Mouse (Mus musculus) Patski (cell line): ENCODE data around the gene Frmpd1. TPM values are rescaled to one million over a fixed set of nuclear protein-coding genes. Genes with fewer than 3 reads are reported as not detected.

Experiments
- ATAC-seq: fragments of 100-300 bp; one replicate; pipeline ENCODE4 v1.8.0; 2021
- CTCF ChIA-PET: fragments of 350-600 bp; sonication (Branson Sonifier 250); formaldehyde crosslinking; loops from one replicate; lab custom pipeline; 2022; ENCODE audit warnings: inconsistent platforms; lab: Charles Lee
- POLR2A ChIA-PET: fragments of 350-600 bp; sonication (Branson Sonifier 250); formaldehyde crosslinking; loops from one replicate; lab custom pipeline; 2022; ENCODE audit warnings: antibody characterized with exemption, inconsistent platforms; lab: Charles Lee
- DNase-seq: peaks from one replicate; pipeline ENCODE4 v3.0.0-alpha.2; 2011; ENCODE audit warnings: low read depth, low spot score
- H3K27me3 ChIP-seq: fragments of 371-371 bp; one replicate; pipeline ENCODE4 v1.5.1; 2021
- CTCF ChIP-seq: fragments of 100-300 bp; IDR thresholded peaks from one replicate; pipeline ENCODE4 v1.5.1; 2021
- in situ Hi-C: fragments of 300-500 bp; cut with MboI; formaldehyde crosslinking; loops from 3 replicates; pipeline ENCODE4 v1.11.1; 2018; ENCODE audit warnings: low pct_unique_long_range_greater_than_20kb, mixed read lengths
- polyA plus RNA-seq: library from polyadenylated mRNA; unstranded; gene quantifications from one replicate; pipeline ENCODE4 v1.2.3, GENCODE M21; 2021

Frmpd1 gene
- polyA plus RNA-seq, result 0.04 TPM

DNA sequence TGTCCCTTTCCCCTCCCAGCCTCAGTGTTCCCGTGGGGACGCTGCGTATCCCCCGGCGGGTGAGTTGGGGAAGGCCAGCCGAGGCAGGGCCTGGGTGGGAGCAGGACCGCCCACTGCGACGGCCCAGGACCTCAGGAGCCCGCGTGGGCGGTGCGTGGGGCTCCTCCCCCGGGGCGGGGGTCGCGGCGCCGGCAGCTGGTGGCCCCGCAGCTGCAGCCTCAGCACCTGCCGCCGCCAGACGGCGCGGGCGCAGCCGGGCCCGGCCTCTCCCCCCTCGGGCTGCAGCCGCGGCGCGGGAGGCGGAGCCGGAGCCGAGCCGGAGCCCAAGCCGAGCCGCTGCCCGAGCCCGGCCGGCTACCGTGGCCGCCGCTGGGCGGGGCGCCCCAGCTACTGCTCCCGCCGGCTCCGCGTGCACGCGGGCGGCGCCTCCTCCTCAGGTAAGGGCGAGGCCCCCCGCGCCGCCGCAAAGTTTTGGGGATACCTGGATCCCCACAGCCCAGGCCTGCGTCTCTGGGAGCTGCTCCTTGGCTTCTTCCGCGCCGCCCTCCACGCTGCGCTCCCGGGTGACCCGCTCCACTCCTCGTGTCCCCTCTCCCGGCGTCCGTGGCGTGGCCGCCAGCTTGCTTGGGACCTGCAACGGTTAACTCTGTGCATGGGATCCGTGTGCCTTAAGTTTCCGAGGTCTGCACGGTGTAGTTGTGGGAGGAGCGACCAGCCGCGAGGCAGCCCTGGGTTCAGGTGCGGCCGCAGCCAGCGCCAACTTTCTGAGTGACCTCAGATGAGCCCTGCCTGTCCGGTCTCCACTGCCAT, at the start of gene Frmpd1:
Gene Frmpd1 (plus strand): TSS at position 355 of the 810 bp plus-strand sequence.
- peak; percentile 96 for ATAC-seq
- TF ChIP-seq CTCF, result no peak
- peaks cover 5% of the 10 kb centered on the region for H3K27me3 ChIP-seq
- POLR2A ChIA-PET, result no interaction called here
- CTCF ChIA-PET, result no interaction called here
- DNase-seq, result no peak
- in situ Hi-C loops, result no loop called here

DNA sequence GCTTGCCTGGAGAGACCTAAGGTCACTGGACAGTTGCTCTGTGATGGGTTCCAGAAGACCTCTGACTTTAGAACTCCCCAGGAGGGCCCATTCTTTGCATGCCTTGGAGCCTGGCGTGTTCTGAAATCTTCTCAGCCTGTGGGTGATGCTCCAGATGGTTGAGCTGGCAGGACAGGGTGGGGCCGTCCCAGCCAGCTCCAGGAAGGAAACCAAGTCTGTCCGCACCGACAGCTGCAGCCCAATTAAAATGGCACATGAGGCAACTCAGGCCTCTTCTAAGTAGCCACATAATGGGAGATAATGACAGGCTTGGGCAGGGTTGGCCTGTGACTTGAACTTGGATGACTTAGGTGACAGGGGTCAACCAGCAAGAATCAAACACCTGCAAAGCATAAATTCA, 47.0 kb upstream of the Frmpd1 start:
- peak; percentile 13 for DNase-seq
- POLR2A ChIA-PET, result no interaction called here
- H3K27me3 ChIP-seq, result no peaks in the 10 kb centered on the region
- ATAC-seq, result no peak
- CTCF ChIA-PET, result no interaction called here
- in situ Hi-C loops, result no loop called here
- no peak for TF ChIP-seq CTCF

DNA sequence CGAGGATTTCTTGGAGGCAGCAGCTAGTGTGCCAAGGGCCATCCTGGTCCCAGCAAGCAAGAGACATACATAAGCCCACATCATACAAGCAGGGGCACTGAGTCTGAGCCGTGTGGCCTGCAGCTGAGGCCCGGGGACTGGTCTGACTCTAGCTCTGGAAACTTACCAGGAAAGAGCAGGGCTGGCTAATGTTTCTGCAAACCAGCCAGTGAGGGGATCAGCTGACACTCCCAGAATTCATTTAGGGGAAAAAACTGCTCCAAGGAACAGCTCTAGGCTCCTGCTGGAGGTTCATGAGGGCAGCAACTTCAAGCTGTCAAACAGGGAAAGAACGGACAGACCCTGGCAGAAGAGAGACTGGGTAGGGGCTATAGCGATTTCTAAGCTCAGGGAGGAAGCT, 42.8 kb upstream of the Frmpd1 start:
- no peak for TF ChIP-seq CTCF
- no peaks in the 10 kb centered on the region for H3K27me3 ChIP-seq
- ATAC-seq (no peak), DNase-seq (no peak)
- ChIA-PET POLR2A (no interaction called here), CTCF (no interaction called here)
- in situ Hi-C loops, result no loop called here

DNA sequence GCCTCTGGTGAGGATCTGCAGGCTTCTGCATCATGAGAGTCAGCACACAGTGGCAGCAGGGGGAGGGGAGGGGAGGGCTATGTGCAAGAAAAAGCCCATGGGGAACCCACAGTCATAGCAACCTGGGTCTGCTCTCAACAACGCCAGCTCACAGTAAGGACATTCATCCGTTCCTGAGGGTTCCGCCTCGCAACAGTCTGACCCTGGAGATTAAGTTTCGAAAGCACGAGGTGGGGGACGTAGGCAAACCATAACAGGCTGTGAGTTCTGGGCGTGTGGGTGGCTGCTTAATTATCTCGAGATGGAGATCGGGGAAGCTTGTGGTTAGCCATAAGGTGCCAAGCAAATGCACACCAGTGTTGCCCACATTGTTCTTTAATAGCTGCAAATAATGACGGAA, 42.3 kb upstream of the Frmpd1 start:
- no peaks in the 10 kb centered on the region for H3K27me3 ChIP-seq
- POLR2A ChIA-PET, result no interaction called here
- in situ Hi-C loops, result no loop called here
- ATAC-seq (no peak), DNase-seq (no peak)
- no peak for TF ChIP-seq CTCF
- CTCF ChIA-PET, result no interaction called here

DNA sequence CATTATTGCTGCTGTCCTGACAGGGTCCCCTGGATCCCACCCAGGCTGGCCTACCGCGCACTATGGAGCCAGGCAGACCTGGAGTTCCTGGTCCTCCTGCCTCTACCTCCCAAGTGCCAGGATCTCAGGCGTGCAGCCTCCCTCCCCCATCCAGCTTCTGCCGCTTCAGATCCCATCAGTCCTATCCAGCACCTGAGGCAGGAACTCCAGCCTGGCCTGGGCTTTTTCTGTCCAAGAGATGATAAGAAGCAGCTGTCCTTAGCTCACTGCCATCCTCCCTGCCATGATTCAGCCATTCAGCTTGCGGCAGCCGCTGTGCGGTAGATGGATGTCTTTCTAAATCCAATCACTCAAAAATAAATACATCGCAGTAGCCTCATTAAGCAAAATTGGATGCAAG, 41.7 kb upstream of the Frmpd1 start:
- in situ Hi-C loops, result no loop called here

DNA sequence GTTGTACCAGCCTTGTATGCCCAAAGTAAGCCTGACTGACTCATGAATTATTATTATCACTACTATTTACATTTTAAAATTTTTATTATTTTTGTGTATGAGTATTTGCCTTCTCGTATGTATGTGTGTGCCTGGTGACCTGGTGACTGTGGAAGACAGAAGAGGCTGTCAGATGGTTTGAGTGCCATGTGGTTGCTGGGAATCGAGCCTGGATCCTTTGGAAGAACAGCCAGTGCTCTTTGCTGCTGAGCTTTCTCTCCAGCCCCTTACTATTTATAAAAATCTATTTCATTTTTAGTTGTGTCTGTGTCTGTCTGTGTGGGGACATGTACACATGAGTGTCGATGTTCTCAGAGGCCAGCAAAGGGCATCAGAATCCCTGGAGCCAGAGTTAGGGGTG, 28.2 kb upstream of the Frmpd1 start:
- no peak for ATAC-seq
- TF ChIP-seq CTCF, result no peak
- no peaks in the 10 kb centered on the region for H3K27me3 ChIP-seq
- no peak for DNase-seq
- in situ Hi-C loops, result no loop called here
- POLR2A ChIA-PET, result no interaction called here
- CTCF ChIA-PET, result interaction anchor here (2.2 kb wide), 1 partner anchor 14 kb away, joined by 7 read pairs; no protein-coding TSS in a partner anchor

More for the DNA sequence above, 41.7 kb upstream of the Frmpd1 start:
- no peaks in the 10 kb centered on the region for H3K27me3 ChIP-seq
- ChIA-PET POLR2A (no interaction called here), CTCF (no interaction called here)
- TF ChIP-seq CTCF, result no peak
- no peak for ATAC-seq
- no peak for DNase-seq

DNA sequence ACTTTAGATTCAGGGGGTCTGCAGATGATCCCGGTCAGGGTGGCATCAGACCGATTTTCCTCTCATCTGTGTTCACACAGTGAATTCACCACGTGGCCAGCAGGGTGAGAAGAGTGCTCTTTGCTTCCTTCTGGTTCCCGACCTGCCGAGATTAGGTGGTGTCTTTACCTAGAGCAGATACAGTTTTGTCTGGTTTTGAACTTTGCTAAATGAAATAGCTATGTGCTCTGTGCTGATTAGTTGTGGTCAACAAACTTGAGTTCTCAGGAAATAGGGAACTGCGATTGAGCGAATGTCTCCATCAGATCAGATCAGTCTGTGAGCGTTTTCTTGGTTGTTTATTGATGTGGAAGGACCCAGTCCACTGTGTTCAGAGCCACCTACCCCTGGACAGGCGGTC, 26.1 kb upstream of the Frmpd1 start:
- in situ Hi-C loops, result no loop called here
- POLR2A ChIA-PET, result no interaction called here
- ATAC-seq (no peak), DNase-seq (no peak)
- TF ChIP-seq CTCF, result no peak
- CTCF ChIA-PET, result no interaction called here
- no peaks in the 10 kb centered on the region for H3K27me3 ChIP-seq

DNA sequence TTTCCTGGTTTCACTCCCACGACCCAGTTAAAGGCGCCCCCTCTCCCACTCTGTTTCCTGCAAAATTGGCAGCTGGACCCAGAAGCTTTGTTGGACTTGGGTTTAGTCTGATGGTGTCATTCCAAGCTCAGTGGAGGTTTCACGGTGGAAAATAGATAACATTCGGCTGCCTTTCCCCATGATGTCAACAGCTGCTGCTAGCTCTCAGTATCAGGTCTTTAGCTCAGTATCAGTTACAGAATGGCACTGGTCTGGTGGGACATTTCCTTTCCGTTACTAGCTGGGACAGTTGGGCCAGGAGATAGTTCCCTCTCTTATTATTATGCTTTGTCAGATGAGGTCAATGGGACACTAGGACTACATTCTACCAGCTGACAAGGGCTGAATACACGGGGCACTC, 23.9 kb upstream of the Frmpd1 start:
- DNase-seq, result no peak
- TF ChIP-seq CTCF, result no peak
- H3K27me3 ChIP-seq, result no peaks in the 10 kb centered on the region
- no peak for ATAC-seq
- in situ Hi-C loops, result no loop called here
- POLR2A ChIA-PET, result no interaction called here
- CTCF ChIA-PET, result no interaction called here

DNA sequence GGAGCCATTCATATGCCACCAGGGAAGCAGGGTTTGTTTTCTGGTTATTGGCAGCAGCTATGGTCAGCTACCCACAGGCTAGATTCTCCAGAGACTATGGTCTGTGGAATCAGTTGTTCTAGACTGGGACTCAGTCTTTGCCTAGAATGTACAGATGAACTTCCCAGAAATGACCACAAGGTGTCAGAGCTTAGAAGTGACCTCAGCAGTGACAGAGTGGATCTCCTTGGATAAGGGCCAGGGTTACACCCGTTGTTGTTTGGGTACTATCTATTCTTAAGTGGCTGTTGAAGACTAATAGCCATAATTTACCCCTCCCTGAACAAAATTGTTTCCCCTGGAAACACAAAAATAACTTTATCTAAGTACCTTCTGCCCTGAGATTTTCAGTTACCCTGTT, 21.0 kb upstream of the Frmpd1 start:
- DNase-seq (peak; percentile 7), ATAC-seq (no peak)
- ChIA-PET CTCF (no interaction called here), POLR2A (no interaction called here)
- TF ChIP-seq CTCF, result peak; percentile 51
- H3K27me3 ChIP-seq, result no peaks in the 10 kb centered on the region
- in situ Hi-C loops, result no loop called here

DNA sequence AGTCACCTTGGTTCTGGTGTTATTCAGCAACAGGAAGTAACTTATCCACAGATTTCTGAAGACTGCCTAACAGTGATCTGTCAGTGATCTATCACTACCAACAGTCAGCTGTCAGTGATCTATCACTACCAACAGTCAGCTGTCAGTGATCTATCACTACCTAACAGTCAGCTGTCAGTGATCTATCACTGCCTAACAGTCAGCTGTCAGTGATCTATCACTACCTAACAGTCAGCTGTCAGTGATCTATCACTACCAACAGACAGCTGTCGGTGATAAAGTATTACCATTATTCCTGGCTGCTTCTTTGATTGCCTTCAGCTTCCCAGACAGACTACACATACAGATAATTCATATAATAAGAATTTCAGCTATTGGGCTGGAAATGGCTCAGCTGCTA, 19.2 kb upstream of the Frmpd1 start:
- ATAC-seq, result no peak
- in situ Hi-C loops, result no loop called here
- POLR2A ChIA-PET, result no interaction called here
- CTCF ChIA-PET, result no interaction called here
- no peaks in the 10 kb centered on the region for H3K27me3 ChIP-seq
- TF ChIP-seq CTCF, result no peak
- DNase-seq, result no peak

DNA sequence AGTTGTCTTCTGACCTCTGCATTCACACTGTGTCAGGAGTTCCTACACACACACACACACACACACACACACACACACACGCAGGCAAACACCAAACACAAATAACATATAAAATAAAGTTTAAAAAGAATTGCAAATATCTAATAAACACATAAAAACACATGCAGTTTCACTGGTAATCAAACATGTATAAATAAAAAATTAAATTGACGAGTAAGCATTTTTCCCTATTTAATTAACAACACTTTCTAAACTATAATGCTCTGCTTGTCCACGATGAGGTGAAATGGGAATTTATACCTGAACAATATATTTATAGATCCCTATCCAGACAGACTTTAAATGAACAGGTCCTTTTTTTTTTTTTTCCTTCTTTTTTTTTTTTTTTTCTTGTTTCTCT, 18.7 kb upstream of the Frmpd1 start:
- no peaks in the 10 kb centered on the region for H3K27me3 ChIP-seq
- TF ChIP-seq CTCF, result no peak
- DNase-seq, result no peak
- POLR2A ChIA-PET, result interaction anchor here (0.6 kb wide), 1 partner anchor 9 kb away, joined by 3 read pairs; no protein-coding TSS in a partner anchor
- in situ Hi-C loops, result no loop called here
- ATAC-seq, result no peak
- CTCF ChIA-PET, result no interaction called here

DNA sequence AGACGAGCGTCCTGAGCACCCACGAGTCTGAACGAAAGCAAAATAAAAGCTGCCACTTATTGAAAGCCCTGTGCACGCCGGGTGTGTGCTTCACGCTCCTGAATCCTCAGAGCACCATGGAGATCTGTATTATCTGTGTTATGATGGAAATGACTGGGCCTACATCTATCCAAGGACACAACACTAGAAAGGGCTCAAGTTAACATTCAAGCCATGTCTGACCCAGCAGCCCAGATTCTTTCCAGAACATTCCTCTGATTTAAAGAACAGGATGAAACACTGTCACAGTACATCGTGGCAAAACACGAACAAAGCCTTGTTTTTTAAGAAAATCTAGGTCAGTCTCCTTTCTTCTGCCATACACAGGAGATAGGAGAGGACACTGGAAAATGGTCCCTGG, 13.3 kb upstream of the Frmpd1 start:
- H3K27me3 ChIP-seq, result no peaks in the 10 kb centered on the region
- ATAC-seq (no peak), DNase-seq (no peak)
- CTCF ChIA-PET, result interaction anchor here (3.0 kb wide), 1 partner anchor 14 kb away, joined by 7 read pairs; no protein-coding TSS in a partner anchor
- in situ Hi-C loops, result no loop called here
- TF ChIP-seq CTCF, result no peak
- POLR2A ChIA-PET, result interaction anchor here (0.7 kb wide), 1 partner anchor 702 kb away, joined by 3 read pairs; no protein-coding TSS in a partner anchor
